Mouse (Mus musculus) c-Kit-negative CD71-positive TER-119-positive erythroid progenitor cells, embryonic 14.5 days (primary cell): ENCODE measurements around the gene Robo1.

Experiments
- DNase-seq: peaks from one replicate; pipeline ENCODE4 v3.0.0-alpha.2; 2013; ENCODE audit warnings: low read depth, low spot score

The Robo1 gene

DNA sequence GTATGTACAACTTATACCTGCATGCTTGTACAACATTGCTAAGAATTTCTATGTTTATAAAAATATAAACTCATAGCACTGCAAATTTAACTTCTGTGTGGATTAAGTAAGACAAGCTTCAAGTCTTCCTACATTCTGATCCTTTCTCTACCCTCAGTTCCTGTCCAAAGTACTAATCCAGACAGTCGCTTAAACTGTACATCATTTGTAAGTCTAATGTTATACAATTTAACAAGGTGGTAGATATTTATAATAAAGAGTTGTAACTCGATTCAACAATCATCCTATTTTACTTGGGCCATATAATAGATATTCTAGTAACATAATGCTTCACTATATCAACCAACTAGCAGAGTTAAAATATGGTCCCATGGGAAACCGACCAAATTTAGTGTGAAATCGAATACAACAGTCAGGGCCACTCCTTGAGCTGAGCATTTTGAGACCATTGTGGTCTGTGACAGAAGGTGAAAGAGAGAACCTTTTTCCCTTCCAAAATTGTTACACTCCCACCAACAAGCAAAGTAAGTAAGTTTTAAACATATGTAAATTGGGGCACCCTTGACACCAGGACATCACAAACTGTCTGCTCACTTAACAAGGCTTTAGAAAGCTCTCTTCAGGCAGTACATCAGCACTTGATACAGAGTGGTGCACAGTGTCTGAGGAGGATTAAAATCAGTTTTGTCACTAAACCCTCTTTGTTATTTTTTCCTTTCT is 295.5 kb downstream of the Robo1 start:
- no peak for DNase-seq

DNA sequence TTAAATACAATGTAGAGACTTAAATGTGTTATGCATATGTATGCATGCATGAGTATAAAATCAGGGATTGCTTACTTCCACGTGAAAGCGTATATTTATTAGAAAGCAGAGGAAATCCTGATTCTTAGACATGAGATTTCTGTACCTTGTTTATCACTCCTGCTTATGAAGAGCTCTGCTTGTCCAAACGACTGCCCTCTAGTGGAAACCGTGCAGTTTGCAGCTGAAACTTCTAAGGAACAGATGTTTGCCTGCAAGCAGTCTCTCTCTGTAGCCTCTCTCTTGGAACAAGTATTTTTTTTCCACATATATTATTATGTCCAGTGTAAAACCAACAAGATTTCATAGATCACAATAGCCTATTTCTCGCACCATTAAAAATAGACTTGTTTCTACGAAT is 297.0 kb downstream of the Robo1 start:
- no peak for DNase-seq

DNA sequence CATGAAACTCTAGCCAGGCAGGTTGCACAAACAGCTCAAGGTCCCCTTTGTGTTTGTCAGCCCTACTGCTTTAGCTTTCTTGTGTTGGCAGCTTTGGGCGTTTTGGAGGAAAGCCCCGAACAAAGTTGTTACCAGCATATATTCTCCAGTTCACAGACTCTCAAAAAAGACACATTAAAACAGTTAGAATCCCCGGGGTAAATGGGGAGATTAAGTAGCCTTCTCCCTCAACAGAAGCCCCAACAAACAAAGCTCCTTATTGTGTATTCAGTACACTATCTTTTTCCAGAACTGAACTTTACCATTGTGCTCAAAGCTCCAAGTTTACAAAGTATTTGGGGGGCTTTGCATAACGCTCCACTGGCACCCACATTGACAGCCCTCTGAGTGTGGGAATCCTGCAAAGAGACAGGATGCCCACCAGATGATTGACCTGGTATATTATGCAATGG is 302.6 kb downstream of the Robo1 start:
- no peak for DNase-seq

DNA sequence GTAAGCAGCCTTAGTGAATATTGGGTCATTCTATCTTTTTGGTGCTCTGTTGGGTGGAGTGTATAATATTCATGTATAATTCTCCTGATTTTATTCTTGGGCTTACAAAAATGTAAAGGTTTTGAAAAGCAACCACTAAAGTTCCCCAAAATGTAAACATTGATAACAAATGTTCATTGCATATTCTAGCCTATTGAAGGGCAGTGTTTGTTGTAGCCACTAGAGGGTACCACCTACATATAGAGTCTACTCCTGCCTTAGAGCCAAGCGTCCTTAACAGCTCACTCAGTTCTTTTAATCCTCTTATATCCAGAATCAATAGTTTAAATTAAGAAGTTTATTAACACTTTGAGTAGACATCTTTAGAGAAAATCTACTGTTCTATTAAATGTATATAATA is 306.8 kb downstream of the Robo1 start:
- DNase-seq, result no peak

DNA sequence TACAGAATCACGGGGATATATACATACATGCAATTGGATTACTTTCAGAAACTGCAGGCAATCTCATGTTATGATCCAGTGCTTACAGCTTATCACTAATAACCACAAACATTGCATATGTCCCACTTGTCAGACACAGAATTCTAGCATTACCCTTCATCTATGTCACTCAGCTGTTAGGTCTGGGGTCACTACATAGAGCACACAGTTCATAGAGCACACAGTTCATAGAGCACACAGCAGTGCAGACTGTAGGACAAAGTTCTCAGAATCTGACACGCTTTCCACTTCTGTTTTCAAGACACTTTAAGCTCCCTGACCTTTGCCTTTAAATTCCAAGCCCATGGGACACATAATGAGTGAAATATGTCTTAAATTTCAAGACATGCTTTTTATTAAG is 307.3 kb downstream of the Robo1 start:
- no peak for DNase-seq

DNA sequence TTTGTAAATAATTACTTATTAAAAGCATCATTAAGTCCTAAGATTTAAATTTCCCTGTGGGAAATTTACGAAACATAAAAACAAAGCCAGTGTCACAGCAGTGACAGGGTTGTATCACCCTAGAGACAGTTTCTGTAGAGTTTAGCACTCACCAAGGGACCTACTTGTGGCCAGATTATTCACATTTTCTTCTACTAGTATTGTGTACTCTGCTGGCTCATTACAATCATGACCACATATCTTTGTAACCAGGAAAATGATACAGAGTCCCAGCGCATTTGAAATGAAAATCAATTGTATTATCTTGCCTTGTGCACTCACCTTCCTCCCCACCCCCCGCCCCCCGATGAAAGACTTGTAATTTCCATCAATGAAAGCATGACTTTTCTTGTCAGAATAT is 314.3 kb downstream of the Robo1 start:
- DNase-seq, result no peak

DNA sequence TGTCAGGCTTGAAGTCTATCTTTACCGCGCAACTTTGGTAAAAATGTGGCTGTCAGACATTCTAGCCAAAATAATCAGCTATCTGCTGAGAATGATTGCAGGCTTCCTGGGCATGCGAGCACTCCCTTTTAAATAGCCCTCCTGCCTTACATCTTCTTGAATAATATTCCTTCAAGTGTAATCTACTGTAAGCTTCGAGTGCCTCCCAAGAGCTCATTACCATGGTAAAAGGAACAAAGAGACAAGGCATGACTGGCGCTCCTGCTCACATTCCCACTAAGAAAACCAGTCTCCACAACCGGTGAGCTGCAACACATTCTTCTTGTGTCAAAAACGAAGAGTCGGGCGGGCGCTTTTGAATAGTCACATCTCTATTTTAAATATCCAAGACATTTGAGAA is 314.8 kb downstream of the Robo1 start:
- no peak for DNase-seq

DNA sequence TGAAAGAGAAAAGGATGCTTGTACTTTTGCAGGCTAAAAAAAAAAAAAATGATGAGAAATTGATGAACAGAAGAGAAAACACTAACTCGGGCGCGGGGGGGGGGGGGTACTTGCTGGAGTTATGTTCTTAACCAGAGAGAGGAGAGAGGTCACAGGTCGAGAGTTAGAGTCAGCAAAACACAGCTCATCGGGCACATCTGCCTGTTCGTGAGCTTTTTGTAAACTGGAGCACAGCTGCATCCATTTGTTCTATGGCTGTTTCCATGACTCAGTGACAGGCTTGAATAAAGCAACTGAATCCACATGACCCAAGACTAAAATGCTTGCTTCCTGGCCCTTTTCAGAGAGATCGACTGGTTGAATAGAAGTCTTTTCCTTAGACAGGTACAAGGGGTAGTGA is 325.7 kb downstream of the Robo1 start:
- DNase-seq, result no peak

DNA sequence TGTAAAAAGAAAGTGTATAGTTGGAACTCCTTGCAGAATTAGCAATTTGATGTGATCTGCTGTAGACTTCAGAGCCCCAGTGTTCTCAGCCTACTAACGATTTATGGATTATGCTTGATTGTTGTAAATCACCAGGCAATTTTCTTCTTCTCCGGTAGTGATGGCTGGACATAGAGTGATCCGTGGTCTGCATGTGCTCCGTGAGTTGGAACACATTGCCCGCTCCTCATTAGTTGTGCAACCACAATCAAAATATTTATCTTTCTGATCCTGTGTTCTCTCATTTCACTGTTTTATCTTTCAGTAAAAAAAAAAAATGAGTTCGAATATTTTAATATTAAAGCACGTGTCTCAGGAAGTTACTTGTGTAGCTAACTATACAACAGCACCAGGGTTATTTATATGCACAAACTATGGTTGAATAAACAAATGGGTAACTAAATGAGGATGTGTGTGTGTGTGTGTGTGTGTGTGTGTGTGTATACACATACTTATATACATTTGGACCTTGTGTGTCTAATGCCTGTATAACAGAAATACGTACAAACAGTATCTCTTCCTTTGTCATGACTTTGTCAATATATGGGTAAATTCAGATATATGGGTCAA is 331.3 kb downstream of the Robo1 start:
- DNase-seq, result no peak

DNA sequence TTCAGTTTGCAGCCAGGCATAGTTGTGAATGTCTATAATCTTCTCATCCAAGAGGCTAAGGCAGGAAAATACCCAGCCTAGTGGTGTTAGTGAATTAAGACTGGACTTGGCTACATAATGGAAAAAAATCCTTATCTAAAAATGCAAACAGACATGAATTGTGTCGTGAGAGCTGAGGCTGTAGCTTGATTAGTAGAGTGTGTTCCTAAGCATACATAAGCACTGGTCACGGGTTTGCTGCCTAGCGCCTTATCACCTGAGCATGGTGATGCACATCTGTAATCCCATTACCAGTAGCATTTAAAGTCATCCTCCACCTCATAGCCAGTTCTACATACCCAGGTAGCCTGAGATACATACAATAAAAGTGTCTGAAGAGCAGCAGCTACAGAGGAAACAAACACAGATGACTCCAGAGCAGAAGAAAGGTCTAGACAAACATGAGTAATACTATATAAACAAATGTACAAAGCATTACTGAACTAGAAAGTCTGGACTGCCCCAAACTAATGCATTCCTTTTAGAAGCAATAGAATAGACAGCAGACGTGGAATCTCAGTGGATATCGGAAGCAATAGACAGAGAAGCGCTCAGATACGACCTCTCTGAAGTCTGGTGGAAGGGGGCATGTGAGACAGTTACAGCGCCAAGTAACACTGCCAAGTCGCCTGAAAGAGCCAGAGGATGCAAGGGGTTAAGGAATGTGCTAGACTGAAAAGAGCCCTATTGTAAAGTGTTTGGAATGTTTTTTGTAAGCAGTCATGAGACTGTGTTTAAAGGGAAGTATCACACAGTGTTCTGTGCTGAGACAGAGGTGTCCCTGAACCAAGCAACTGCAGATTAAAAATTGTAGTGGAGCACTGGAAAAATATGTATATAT is 333.1 kb downstream of the Robo1 start:
- no peak for DNase-seq

DNA sequence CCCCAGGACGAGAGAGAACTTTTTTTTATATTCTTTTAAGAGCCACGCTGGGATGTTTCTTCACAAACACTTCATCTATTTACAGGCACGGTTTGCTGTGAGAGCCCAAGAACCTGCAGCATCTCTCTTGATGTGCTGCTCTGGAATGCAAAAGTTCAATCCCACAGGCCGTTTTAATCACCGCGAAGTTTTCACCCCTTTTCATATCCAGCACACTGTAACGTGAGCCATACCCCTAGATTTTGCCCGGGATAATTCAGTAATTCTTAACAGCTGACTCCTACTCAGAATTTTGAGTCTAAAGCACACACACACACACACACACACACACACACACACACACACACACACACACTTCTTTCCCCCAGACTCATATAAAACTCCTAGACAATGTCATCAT is 337.8 kb downstream of the Robo1 start:
- no peak for DNase-seq

DNA sequence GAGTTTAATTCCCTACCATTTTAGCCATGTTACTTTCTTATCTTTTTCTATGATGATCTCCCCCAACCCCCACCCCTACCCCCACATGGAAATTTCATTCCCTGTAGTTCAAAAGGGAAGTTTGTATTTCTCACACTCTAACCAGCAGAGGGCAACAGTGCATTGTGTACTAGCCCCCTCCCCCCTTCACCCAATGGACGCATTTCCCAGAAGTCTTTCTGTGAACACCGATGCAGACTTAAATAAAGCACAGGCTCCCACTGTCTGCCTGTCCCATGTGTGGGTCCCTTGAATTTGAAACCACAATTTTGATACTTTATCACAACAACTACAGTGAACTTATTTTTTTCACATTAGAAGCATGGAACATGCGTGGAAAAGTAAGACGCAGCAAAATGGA is 341.2 kb downstream of the Robo1 start:
- no peak for DNase-seq

DNA sequence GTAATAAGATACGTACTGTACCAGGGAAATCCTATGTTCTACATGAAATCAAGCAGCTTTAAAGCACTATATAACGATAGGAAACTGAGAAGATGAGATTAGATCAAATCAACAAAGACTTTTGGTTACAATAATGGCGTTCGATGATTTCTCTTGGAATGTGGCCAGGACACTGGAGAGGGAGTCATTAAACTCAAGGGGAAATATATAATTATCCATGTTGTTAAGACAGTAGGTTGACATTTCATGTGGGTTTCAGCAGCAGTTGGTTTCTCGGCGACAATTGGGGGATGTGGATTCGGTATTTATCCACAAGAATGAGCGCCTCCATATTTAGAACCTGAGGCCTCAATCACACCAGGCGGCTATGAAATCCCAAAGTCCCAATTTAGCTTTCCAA is 347.3 kb downstream of the Robo1 start:
- no peak for DNase-seq

DNA sequence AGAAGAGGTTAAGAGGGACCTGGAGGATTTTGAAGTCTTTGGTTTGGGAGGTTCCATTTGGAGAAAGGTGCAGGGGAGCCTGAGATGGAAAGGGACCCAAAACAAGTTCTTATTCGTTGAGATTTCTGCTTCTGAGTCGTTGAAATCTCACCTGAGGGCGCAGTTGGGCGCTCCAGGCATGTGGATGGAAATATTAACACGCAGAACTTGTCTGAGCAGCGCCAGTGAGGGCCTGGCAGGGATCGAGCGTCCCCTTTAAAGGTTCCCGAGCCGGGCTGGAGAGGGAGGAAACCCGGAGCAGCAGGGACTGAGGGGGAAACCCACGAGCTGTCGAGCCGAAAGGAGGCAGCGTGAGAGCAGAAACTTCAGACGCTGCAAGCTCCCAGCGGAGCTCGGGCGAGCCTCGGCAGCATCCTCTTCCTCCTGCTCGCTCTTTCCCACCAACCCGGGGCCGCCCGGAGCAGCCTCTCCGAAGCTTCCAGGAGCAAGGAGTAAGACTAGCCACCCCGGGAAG is 354.8 kb downstream of the Robo1 start:
- no peak for DNase-seq

DNA sequence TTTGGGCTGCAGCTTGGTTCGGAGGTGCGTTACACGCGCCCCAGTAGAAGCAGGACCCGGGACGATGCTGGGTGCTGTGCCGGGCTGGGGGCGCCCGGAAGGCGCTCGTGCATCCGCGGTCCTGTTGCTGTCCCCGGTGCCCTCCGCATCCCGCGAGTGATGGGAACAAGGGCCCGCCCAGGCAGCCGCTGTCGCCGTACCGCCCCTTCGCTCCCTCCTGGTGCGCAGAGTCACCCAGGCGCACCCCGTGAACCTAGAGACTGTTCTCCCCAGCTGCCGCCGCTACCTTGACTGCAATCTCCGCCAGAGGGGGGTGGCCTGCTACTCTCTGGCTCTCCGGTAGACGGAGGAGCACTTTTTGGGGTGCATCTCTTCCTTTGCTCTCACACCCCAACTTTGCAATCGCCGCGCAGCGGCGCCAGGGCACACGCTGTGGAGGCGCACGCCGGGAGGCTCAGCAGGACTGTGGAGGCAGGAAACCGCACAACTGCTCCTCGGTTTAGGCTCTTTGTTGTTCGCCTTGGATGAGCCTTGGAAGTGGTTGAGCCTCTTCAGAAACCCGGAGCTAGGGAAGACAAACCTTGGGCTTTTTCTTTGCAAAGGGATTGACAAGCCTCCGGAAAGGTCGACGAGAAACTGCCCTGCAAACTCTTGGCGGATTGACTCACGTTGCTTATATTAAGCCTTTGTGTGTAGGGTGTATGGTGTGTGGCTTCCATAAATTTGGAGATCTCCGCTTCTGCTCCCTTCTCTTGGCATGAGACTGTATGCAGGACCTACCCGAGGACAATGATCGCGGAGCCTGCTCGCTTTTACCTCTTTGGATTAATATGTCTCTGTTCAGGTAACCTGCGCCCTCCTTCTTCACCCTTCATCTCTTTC is 355.5 kb downstream of the Robo1 start:
- DNase-seq, result no peak

DNA sequence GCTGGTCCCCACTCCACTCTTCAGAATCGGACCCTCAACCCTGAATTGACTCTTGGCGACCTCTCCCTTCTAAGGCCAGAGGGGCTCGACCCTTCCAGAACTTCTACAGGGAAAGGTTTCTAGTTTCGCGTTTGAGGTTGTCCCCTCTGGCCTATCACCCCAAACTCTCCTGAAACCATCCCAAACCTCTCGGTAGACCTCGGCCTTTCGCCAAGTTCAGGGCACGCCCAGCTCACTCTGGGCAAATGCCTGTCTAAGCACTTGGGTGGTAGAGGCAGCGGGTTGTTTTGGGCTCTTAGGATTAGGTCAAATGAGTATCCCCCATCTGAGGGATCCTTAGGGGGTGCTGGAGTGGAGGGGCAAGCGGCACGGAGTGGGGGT is 356.1 kb downstream of the Robo1 start:
- no peak for DNase-seq

DNA sequence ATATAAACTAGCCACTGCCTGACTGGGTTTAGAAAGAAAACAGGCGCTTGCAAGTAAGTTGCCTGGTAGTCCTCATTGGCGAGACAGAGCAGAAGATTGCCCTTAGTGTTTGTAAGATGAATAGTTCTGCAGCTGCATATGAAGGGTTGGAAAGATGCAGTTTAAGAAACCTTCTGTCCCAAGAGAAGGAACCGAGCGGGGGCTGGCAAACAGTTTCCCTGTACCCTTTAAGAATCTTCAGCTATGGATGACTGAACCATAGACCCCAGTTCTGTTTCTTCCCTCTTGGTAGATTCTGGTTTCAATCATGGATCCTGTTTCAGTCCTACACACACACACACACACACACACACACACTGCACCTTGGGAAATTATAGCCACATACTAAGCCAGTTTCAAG is 356.7 kb downstream of the Robo1 start:
- no peak for DNase-seq

DNA sequence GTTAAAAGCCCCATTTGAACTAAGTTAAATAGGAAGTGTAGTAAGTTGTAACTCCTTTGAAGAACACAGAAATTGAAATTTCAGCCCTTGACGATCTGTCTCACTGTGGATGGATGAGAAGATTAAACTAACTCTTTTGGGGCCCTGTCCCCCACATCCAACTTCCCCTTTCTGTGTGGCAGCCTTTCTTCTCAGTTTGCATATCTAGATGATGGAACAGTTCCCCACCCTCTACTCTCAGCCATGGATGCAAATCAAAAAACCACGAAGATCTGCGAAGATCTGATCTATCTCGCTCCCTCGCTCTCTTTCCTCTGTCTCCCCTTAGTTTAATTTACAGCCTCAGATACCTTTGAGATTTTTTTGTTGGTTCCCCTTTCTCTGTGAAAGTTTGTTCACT is 357.3 kb downstream of the Robo1 start:
- no peak for DNase-seq

DNA sequence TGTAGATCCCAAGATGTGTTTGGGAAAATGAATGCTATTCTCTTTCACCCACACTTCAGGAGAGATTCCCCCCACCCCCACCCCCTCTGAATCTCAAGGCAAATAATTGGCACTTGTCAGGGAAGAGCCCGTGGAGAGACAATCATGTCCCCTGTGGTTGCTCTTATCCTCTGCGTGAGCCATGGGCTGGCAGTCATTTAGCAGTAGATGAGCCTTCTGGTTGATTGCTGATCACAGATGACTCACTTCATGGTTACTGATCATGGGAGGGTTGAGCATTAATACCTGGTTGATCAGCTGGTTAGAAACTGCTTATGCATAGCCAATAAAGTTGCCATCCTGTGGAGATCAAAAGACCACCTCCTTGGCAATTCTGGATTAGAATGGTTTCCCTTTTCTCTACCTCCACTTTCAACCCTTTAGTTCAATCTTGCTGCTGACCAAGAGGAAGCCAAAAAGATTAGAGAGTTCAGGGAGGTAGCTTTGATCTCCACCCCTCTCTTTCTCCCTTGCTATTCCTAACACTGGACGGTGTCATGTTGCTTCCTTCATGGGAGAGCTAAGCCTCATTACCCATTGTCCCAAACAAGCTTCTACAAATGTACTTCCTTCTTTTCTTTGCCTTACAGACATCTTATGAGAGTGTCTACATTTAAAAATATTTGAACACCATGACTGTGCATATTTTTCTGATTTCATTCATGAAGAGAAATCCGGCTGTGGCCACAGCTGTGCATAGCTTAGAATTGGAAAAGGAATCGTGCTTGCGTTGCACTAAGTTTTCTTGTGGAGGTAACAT is 362.3 kb downstream of the Robo1 start:
- no peak for DNase-seq

DNA sequence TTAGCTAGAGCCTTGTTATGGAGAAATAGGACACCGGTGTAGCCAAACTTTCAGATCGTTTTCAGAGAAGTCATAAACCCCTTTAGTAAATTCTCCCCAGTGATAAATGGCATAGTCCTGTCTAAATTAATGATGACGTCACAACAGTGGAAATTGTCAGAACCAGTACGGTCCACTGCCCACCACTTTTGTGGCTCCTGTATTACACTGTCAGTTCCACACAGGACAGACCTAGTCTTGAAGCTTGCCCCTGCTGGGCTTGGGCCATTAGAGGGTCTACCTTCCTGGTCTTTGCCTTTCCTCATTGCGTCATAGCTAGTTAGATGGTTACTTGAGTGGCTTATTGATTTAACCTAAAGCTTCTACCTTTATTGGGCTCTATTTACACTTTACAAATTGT is 369.1 kb downstream of the Robo1 start:
- no peak for DNase-seq

DNA sequence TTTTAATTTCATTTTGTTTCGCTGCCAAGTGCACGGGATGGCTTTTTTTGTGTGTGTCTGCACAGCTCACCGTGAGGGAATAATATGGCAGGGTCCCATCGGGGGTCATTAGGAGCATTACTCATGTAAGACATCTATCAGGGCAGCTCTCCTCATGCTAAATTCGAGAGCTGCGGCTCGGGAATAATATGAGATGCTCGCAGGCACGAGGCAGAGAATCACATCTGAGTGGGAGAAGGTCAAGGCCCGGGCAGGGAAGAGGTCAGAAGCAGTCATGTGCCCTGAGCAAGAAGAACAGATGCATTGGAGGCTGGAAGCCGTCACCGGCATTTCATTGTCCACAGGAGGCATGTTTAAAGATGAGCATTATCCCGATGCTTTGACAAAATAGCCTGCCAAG is 370.3 kb downstream of the Robo1 start:
- DNase-seq, result no peak
